In the genomic region with DNA sequence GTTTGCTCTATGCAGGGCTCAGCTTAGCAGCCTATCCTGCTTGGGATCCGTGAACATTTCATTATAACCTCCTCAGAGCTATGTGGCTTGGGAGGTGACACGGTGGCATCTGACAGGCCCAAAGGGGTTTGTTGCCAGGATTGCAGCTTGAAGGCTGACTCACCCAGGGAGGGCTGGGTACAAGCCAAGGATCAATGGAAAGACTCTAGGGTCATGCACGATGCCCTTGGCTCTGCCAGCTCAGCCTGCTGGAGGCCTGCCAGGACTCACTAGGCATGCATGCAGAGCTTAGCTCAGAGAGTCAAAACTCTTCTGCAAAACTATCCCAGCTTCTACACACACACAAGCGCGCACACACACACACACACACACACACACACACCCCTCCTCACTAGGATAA, we compare ENCODE assay signal across 8 mouse cellular contexts. TPM values are rescaled to one million over a fixed set of nuclear protein-coding genes. Genes with fewer than 3 reads are reported as not detected.
DNase-seq lines count a peak whose midpoint lies in the region; ATAC-seq and TF ChIP-seq lines count a peak whose summit lies in the region.

No protein-coding gene starts in this region.

- H3K4me2 ChIP-seq in midbrain, embryonic 14.5 days (ENCODE audit: low read length), result no peak overlapping the region
- no peak overlapping the region for H3K4me2 ChIP-seq in heart, embryonic 15.5 days

- H3K27ac ChIP-seq in midbrain, embryonic 14.5 days (replicated peaks; ENCODE audit: low read depth, low read length), result no peak overlapping the region
- H3K27ac ChIP-seq in midbrain, embryonic 10.5 days (replicated peaks), result no peak overlapping the region
- no peak overlapping the region for H3K27ac ChIP-seq in cerebellum, adult 2 months (ENCODE audit: insufficient read depth, low read length)
- H3K27ac ChIP-seq in heart, embryonic 15.5 days, result peak overlapping the region; percentile 81

- no peak for TF ChIP-seq CTCF in cerebellum, adult 2 months (IDR thresholded peaks at IDR 0.05; ENCODE audit: borderline replicate concordance, insufficient read depth, low read depth, low read length)

- H3K4me3 ChIP-seq in midbrain, embryonic 14.5 days (replicated peaks; ENCODE audit: low read depth, low read length), result no peak overlapping the region
- H3K4me3 ChIP-seq in midbrain, embryonic 10.5 days, result no peak overlapping the region
- no peak overlapping the region for H3K4me3 ChIP-seq in cerebellum, adult 2 months (replicated peaks; ENCODE audit: insufficient read depth, low read depth, low read length)
- H3K4me3 ChIP-seq in heart, embryonic 15.5 days, result no peak overlapping the region

- no peak for ATAC-seq in midbrain, embryonic 14.5 days (ENCODE audit: low FRiP score, low TSS enrichment)
- ATAC-seq in heart, embryonic 15.5 days (replicated peaks; ENCODE audit: insufficient number of reproducible peaks, insufficient read depth, low FRiP score, low read depth), result peak; percentile 92
- ATAC-seq in granulocyte monocyte progenitor cell, adult 5-6 weeks (replicated peaks; ENCODE audit: poor library complexity, severe bottlenecking), result no peak

- peak; percentile 75 for DNase-seq in midbrain, embryonic 14.5 days
- DNase-seq in midbrain, embryonic 10.5 days (ENCODE audit: low spot score), result no peak
- peak; percentile 73 to 87 for DNase-seq in cerebellum, adult 2 months
- DNase-seq in left cerebral cortex, adult 18-20 months (ENCODE audit: low spot score in 2 of 2), result peak; percentile 24 to 42
- DNase-seq in ovary, postnatal 36 days (ENCODE audit: low spot score), result peak; percentile 86
- no peak for DNase-seq in thymus, postnatal 14 days

- no peaks in the 10 kb centered on the region; the same call in 1 of the 2 replicates for H3K4me1 ChIP-seq in midbrain, embryonic 14.5 days (ENCODE audit: control insufficient read depth, insufficient read depth, low read length)
- H3K4me1 ChIP-seq in midbrain, embryonic 10.5 days, result no peaks in the 10 kb centered on the region
- 0 out of 2 replicates have a peak, but pooled peaks cover 4% of the 10 kb centered on the region for H3K4me1 ChIP-seq in cerebellum, adult 2 months (ENCODE audit: control insufficient read depth, insufficient read depth, low read length)
- H3K4me1 ChIP-seq in heart, embryonic 15.5 days (replicated peaks), result peaks cover 18% of the 10 kb centered on the region

- 71% methylated on average over 5 of the region's 5 CpGs for WGBS in midbrain, embryonic 14.5 days
- WGBS in midbrain, embryonic 10.5 days, result 91% methylated on average over 5 of the region's 5 CpGs
- WGBS in cerebellum, adult 2 months, result 14% methylated on average over 5 of the region's 5 CpGs
- WGBS in heart, embryonic 15.5 days, result 44% methylated on average over 5 of the region's 5 CpGs

- no peaks in the 10 kb centered on the region for H3K27me3 ChIP-seq in midbrain, embryonic 14.5 days (ENCODE audit: control insufficient read depth, insufficient read depth, low read length)
- H3K27me3 ChIP-seq in midbrain, embryonic 10.5 days (ENCODE audit: low read depth, poor library complexity, severe bottlenecking), result no peaks in the 10 kb centered on the region
- no peaks in the 10 kb centered on the region for H3K27me3 ChIP-seq in cerebellum, adult 2 months (ENCODE audit: control insufficient read depth, insufficient read depth, low read length)
- no peaks in the 10 kb centered on the region for H3K27me3 ChIP-seq in heart, embryonic 15.5 days

- H3K9ac ChIP-seq in midbrain, embryonic 14.5 days (replicated peaks; ENCODE audit: low read length), result no peak overlapping the region
- H3K9ac ChIP-seq in heart, embryonic 15.5 days, result no peak overlapping the region

- no peaks in the 10 kb centered on the region for H3K9me3 ChIP-seq in midbrain, embryonic 14.5 days (ENCODE audit: control insufficient read depth, low read length)
- no peaks in the 10 kb centered on the region for H3K9me3 ChIP-seq in midbrain, embryonic 10.5 days (replicated peaks)
- no peaks in the 10 kb centered on the region for H3K9me3 ChIP-seq in heart, embryonic 15.5 days (replicated peaks)

- no peak for TF ChIP-seq POLR2A in cerebellum, adult 2 months (IDR thresholded peaks at IDR 0.05; ENCODE audit: borderline replicate concordance, insufficient read depth, low read length)

- no peaks in the 10 kb centered on the region for H3K36me3 ChIP-seq in midbrain, embryonic 14.5 days (ENCODE audit: control insufficient read depth, insufficient read depth, low read length)
- H3K36me3 ChIP-seq in midbrain, embryonic 10.5 days, result no peaks in the 10 kb centered on the region
- H3K36me3 ChIP-seq in heart, embryonic 15.5 days, result peaks cover 7% of the 10 kb centered on the region; the same call in 1 of the 2 replicates

RNA-seq across cellular contexts. Expression of a gene that starts 25.5 kb away (rescaled TPM):
- 3.1 and 3.8 TPM in 2 replicates for polyA plus RNA-seq in midbrain, embryonic 14.5 days (2014; fragmentation: Nextera tagmentation; extraction: Ambion mirVana)
- 4.9 and 5.2 TPM in 2 replicates for polyA plus RNA-seq in midbrain, embryonic 10.5 days (2016; fragmentation: Nextera tagmentation; extraction: Ambion mirVana)
- polyA plus RNA-seq in cerebellum, adult 2 months (2012; rRNA removed), result 5.6 and 6.4 TPM in 2 replicates
- polyA plus RNA-seq in heart, embryonic 15.5 days (2015; fragmentation: Nextera tagmentation; extraction: Ambion mirVana), result 5.1 and 8.5 TPM in 2 replicates
- total RNA-seq in left cerebral cortex, adult 18-20 months (2021), result 1 to 10 TPM; 5.1 to 5.6 TPM
- total RNA-seq in granulocyte monocyte progenitor cell, adult 5-6 weeks (2014; fragmentation: Nextera tagmentation), result not detected in 2 replicates
- not detected in 2 replicates for total RNA-seq in granulocyte monocyte progenitor cell, adult 5-6 weeks (2017)

RNA-seq across cellular contexts. Expression of a gene that starts 45.6 kb away (rescaled TPM):
- polyA plus RNA-seq in midbrain, embryonic 14.5 days (2014; fragmentation: Nextera tagmentation; extraction: Ambion mirVana), result 1.1 and 1.7 TPM in 2 replicates
- polyA plus RNA-seq in midbrain, embryonic 10.5 days (2016; fragmentation: Nextera tagmentation; extraction: Ambion mirVana), result 0.61 and 1.0 TPM in 2 replicates
- polyA plus RNA-seq in cerebellum, adult 2 months (2012; rRNA removed), result 1.1 and 1.4 TPM in 2 replicates
- polyA plus RNA-seq in heart, embryonic 15.5 days (2015; fragmentation: Nextera tagmentation; extraction: Ambion mirVana), result 9.7 and 11.2 TPM in 2 replicates
- total RNA-seq in left cerebral cortex, adult 18-20 months (2021), result 1 to 10 TPM; 4.1 to 4.5 TPM
- total RNA-seq in granulocyte monocyte progenitor cell, adult 5-6 weeks (2014; fragmentation: Nextera tagmentation), result not detected in 2 replicates
- not detected in 2 replicates for total RNA-seq in granulocyte monocyte progenitor cell, adult 5-6 weeks (2017)

Comparison
In these comparisons a context has a peak if more than half of its experiments do, and no peak if none do; other contexts are left out.
1. DNase-seq: peak in midbrain, embryonic 14.5 days (single experiment), cerebellum, adult 2 months (2 of 2), left cerebral cortex, adult 18-20 months (2 of 2) and ovary, postnatal 36 days (single experiment); none in midbrain, embryonic 10.5 days (single experiment) and thymus, postnatal 14 days (single experiment).